Mouse (Mus musculus): ENCODE measurements at regions not wholly inside any gene's neighbourhood (a gene's known extent, or its start where the extent isn't known, plus 50 kb on each side); places are given as distances from the start of the nearest gene placed in this dataset.
"Not testable (repeated sequence)": the region's sequence is repeated elsewhere in the genome, so short reads cannot be mapped to it uniquely, and the experiment has no call there.

GRCm38 (mm10) chr14:86339007-86339406, 802.0 kb downstream of the Diaph3 start:
- Histone ChIP-seq H3K36me3 (no peaks in the 10 kb centered on the region), H3K27ac (no peak overlapping the region), H3K4me3 (no peak overlapping the region), H3K27me3 (ENCODE audit: low read depth, poor library complexity, severe bottlenecking) (no peaks in the 10 kb centered on the region), H3K9me3 (replicated peaks) (no peaks in the 10 kb centered on the region), H3K4me1 (no peaks in the 10 kb centered on the region)
- DNase-seq (ENCODE audit: low spot score) = no peak
- 77% methylated on average over 6 of the region's 6 CpGs for WGBS

- Histone ChIP-seq H3K36me3 (no peaks in the 10 kb centered on the region), H3K9me3 (replicated peaks) (no peaks in the 10 kb centered on the region), H3K27ac (no peak overlapping the region), H3K4me1 (no peaks in the 10 kb centered on the region), H3K27me3 (ENCODE audit: low read depth, poor library complexity, severe bottlenecking) (no peaks in the 10 kb centered on the region), H3K4me3 (no peak overlapping the region)
- 87% methylated on average over 5 of the region's 5 CpGs for WGBS
- DNase-seq (ENCODE audit: low spot score) = no peak
These were observed 804.0 kb downstream of the Diaph3 start for GRCm38 (mm10) chr14:86337052-86337451.

- Histone ChIP-seq H3K4me3 (no peak overlapping the region), H3K36me3 (no peaks in the 10 kb centered on the region), H3K27me3 (ENCODE audit: low read depth, poor library complexity, severe bottlenecking) (no peaks in the 10 kb centered on the region), H3K9me3 (replicated peaks) (no peaks in the 10 kb centered on the region), H3K27ac (no peak overlapping the region), H3K4me1 (no peaks in the 10 kb centered on the region)
- DNase-seq (ENCODE audit: low spot score) = no peak
- 90% methylated on average over 2 of the region's 2 CpGs for WGBS
These were observed 805.8 kb downstream of the Diaph3 start for GRCm38 (mm10) chr14:86335284-86335683.

- no peaks in the 10 kb centered on the region for H3K4me1 ChIP-seq
These were observed 811.9 kb downstream of the Diaph3 start for GRCm38 (mm10) chr14:86329176-86329575.

GRCm38 (mm10) chr14:86327646-86328045, 813.4 kb downstream of the Diaph3 start:
- Histone ChIP-seq H3K4me3 (no peak overlapping the region), H3K27me3 (ENCODE audit: low read depth, poor library complexity, severe bottlenecking) (no peaks in the 10 kb centered on the region), H3K27ac (no peak overlapping the region), H3K4me1 (no peaks in the 10 kb centered on the region), H3K36me3 (no peaks in the 10 kb centered on the region), H3K9me3 (replicated peaks) (no peaks in the 10 kb centered on the region)
- 82% methylated on average over 9 of the region's 9 CpGs for WGBS
- no peak for DNase-seq (ENCODE audit: low spot score)

More at GRCm38 (mm10) chr14:86329176-86329575, 811.9 kb downstream of the Diaph3 start:
- Histone ChIP-seq H3K27ac (no peak overlapping the region), H3K36me3 (no peaks in the 10 kb centered on the region), H3K27me3 (ENCODE audit: low read depth, poor library complexity, severe bottlenecking) (no peaks in the 10 kb centered on the region), H3K4me3 (no peak overlapping the region), H3K9me3 (replicated peaks) (no peaks in the 10 kb centered on the region)
- DNase-seq (ENCODE audit: low spot score) = no peak
- 79% methylated on average over 3 of the region's 3 CpGs for WGBS

GRCm38 (mm10) chr14:86322365-86322764, 818.7 kb downstream of the Diaph3 start:
- WGBS = 61% methylated on average over 7 of the region's 7 CpGs

GRCm38 (mm10) chr14:86315974-86316373, 825.1 kb downstream of the Diaph3 start:
- DNase-seq (ENCODE audit: low spot score) = no peak
- no peaks in the 10 kb centered on the region for H3K27me3 ChIP-seq (ENCODE audit: low read depth, poor library complexity, severe bottlenecking)
- no peaks in the 10 kb centered on the region for H3K9me3 ChIP-seq (replicated peaks)
- H3K36me3 ChIP-seq = no peaks in the 10 kb centered on the region
- WGBS = 92% methylated on average over 6 of the region's 6 CpGs
- H3K4me1 ChIP-seq = 0 out of 2 replicates have a peak, but pooled peaks cover under 1% of the 10 kb centered on the region
- no peak overlapping the region for H3K27ac ChIP-seq
- no peak overlapping the region for H3K4me3 ChIP-seq

More at GRCm38 (mm10) chr14:86322365-86322764, 818.7 kb downstream of the Diaph3 start:
- Histone ChIP-seq H3K4me1 (0 out of 2 replicates have a peak, but pooled peaks cover 4% of the 10 kb centered on the region), H3K27ac (no peak overlapping the region), H3K4me3 (no peak overlapping the region), H3K9me3 (replicated peaks) (no peaks in the 10 kb centered on the region), H3K27me3 (ENCODE audit: low read depth, poor library complexity, severe bottlenecking) (no peaks in the 10 kb centered on the region), H3K36me3 (no peaks in the 10 kb centered on the region)
- DNase-seq (ENCODE audit: low spot score) = no peak

- no peak for DNase-seq (ENCODE audit: low spot score)
- no peak overlapping the region for H3K27ac ChIP-seq
- 81% methylated on average over 7 of the region's 7 CpGs for WGBS
- H3K4me1 ChIP-seq = no peaks in the 10 kb centered on the region
- H3K4me3 ChIP-seq = no peak overlapping the region
- no peaks in the 10 kb centered on the region for H3K27me3 ChIP-seq (ENCODE audit: low read depth, poor library complexity, severe bottlenecking)
- H3K36me3 ChIP-seq = no peaks in the 10 kb centered on the region
- no peaks in the 10 kb centered on the region for H3K9me3 ChIP-seq (replicated peaks)
These were observed 832.0 kb downstream of the Diaph3 start for GRCm38 (mm10) chr14:86308949-86309543.

GRCm38 (mm10) chr14:86307806-86308205, 833.2 kb downstream of the Diaph3 start:
- H3K36me3 ChIP-seq = no peaks in the 10 kb centered on the region
- no peaks in the 10 kb centered on the region for H3K4me1 ChIP-seq
- no peak overlapping the region for H3K27ac ChIP-seq
- DNase-seq (ENCODE audit: low spot score) = peak; percentile 45
- WGBS = 54% methylated on average over 2 of the region's 2 CpGs
- no peak overlapping the region for H3K4me3 ChIP-seq
- no peaks in the 10 kb centered on the region for H3K27me3 ChIP-seq (ENCODE audit: low read depth, poor library complexity, severe bottlenecking)
- H3K9me3 ChIP-seq (replicated peaks) = no peaks in the 10 kb centered on the region

- no peaks in the 10 kb centered on the region for H3K36me3 ChIP-seq
- H3K4me1 ChIP-seq = no peaks in the 10 kb centered on the region
- DNase-seq (ENCODE audit: low spot score) = no peak
- WGBS = 89% methylated on average over 5 of the region's 5 CpGs
- H3K27ac ChIP-seq = no peak overlapping the region
- H3K9me3 ChIP-seq (replicated peaks) = no peaks in the 10 kb centered on the region
- no peak overlapping the region for H3K4me3 ChIP-seq
- no peaks in the 10 kb centered on the region for H3K27me3 ChIP-seq (ENCODE audit: low read depth, poor library complexity, severe bottlenecking)
These were observed 839.4 kb downstream of the Diaph3 start for GRCm38 (mm10) chr14:86301666-86302065.

GRCm38 (mm10) chr14:86300811-86301210, 840.2 kb downstream of the Diaph3 start:
- H3K4me3 ChIP-seq = no peak overlapping the region
- H3K36me3 ChIP-seq = no peaks in the 10 kb centered on the region
- no peak overlapping the region for H3K27ac ChIP-seq
- no peaks in the 10 kb centered on the region for H3K4me1 ChIP-seq
- H3K9me3 ChIP-seq (replicated peaks) = no peaks in the 10 kb centered on the region
- H3K27me3 ChIP-seq (ENCODE audit: low read depth, poor library complexity, severe bottlenecking) = no peaks in the 10 kb centered on the region
- 87% methylated on average over 1 of the region's 1 CpGs for WGBS
- no peak for DNase-seq (ENCODE audit: low spot score)

- DNase-seq (ENCODE audit: low spot score) = no peak
- H3K4me1 ChIP-seq = no peaks in the 10 kb centered on the region
- H3K4me3 ChIP-seq = no peak overlapping the region
- no peak overlapping the region for H3K27ac ChIP-seq
- WGBS = 70% methylated on average over 2 of the region's 2 CpGs
- H3K9me3 ChIP-seq (replicated peaks) = no peaks in the 10 kb centered on the region
- H3K27me3 ChIP-seq (ENCODE audit: low read depth, poor library complexity, severe bottlenecking) = no peaks in the 10 kb centered on the region
- no peaks in the 10 kb centered on the region for H3K36me3 ChIP-seq
These were observed 843.0 kb downstream of the Diaph3 start for GRCm38 (mm10) chr14:86297991-86298390.

GRCm38 (mm10) chr14:86294606-86295005, 846.4 kb downstream of the Diaph3 start:
- not testable (repeated sequence) for H3K36me3 ChIP-seq; H3K4me3 ChIP-seq; H3K27me3 ChIP-seq (ENCODE audit: low read depth, poor library complexity, severe bottlenecking); H3K9me3 ChIP-seq (replicated peaks); DNase-seq (ENCODE audit: low spot score); H3K4me1 ChIP-seq; H3K27ac ChIP-seq
- 93% methylated on average over 5 of the region's 5 CpGs for WGBS

- Histone ChIP-seq H3K9me3 (replicated peaks) (no peaks in the 10 kb centered on the region), H3K27ac (no peak overlapping the region), H3K4me3 (no peak overlapping the region), H3K36me3 (no peaks in the 10 kb centered on the region), H3K4me1 (no peaks in the 10 kb centered on the region), H3K27me3 (ENCODE audit: low read depth, poor library complexity, severe bottlenecking) (no peaks in the 10 kb centered on the region)
- WGBS = 97% methylated on average over 1 of the region's 1 CpGs
- DNase-seq (ENCODE audit: low spot score) = no peak
These were observed 847.2 kb downstream of the Diaph3 start for GRCm38 (mm10) chr14:86293804-86294203.

Data from limb, embryonic 10.5 days (tissue).